Mouse (Mus musculus): ENCODE data around the gene App. TPM values are rescaled to one million over a fixed set of nuclear protein-coding genes. Genes with fewer than 3 reads are reported as not detected.
A peak's percentile ranks its signal among the peaks of the same experiment; 100 is the strongest.

The App gene
- polyA plus RNA-seq, 1 experiment from 2014 or later = 455 TPM

DNA sequence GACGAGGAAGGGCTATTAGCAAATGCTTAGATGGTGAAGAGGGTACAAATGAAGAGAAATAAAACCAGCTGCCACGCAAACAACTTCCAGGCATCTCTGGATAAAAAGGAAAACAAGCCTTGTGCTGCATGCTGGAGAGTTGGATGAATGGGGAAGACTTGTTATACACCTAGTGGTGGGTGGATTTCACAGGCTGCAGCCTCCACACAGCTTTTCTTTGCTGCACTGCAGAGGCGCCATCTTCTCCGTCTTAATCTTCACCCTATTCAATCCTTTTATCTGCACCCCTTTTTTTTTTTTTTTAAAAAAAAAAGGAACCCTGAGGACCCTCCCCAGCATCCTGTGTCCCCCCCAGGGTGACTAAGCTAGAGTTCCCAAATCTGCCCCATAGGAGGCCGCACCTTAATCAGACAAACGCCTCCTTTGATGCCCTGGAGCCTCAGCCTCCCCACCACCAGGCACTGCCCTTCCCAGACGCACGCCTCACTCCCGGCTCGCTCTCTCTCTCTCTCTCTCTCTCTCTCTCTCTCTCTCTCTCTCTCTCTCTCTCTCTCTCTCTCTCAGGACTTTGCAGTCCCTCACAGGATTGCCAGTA lies 1.5 kb downstream of the App start:
- Histone ChIP-seq H3K4me3 (ENCODE audit: low read depth, low read length) (peak overlapping the region; percentile 98), H3K4me1 (ENCODE audit: control insufficient read depth, insufficient read depth, low read length) (peaks cover 27% of the 10 kb centered on the region), H3K36me3 (ENCODE audit: control insufficient read depth, insufficient read depth, low read length) (no peaks in the 10 kb centered on the region), H3K4me2 (ENCODE audit: low read depth, low read length) (peak overlapping the region; percentile 73), H3K9ac (replicated peaks; ENCODE audit: low read depth, low read length) (peak overlapping the region; percentile 98), H3K9me3 (ENCODE audit: control insufficient read depth, low read length) (no peaks in the 10 kb centered on the region), H3K27ac (ENCODE audit: low read depth, low read length) (peak overlapping the region; percentile 93), H3K27me3 (ENCODE audit: control insufficient read depth, insufficient read depth, low read length) (no peaks in the 10 kb centered on the region)
- under 1% methylated on average over 10 of the region's 10 CpGs for WGBS
- peak; percentile 62 for ATAC-seq (ENCODE audit: low read depth)

DNA sequence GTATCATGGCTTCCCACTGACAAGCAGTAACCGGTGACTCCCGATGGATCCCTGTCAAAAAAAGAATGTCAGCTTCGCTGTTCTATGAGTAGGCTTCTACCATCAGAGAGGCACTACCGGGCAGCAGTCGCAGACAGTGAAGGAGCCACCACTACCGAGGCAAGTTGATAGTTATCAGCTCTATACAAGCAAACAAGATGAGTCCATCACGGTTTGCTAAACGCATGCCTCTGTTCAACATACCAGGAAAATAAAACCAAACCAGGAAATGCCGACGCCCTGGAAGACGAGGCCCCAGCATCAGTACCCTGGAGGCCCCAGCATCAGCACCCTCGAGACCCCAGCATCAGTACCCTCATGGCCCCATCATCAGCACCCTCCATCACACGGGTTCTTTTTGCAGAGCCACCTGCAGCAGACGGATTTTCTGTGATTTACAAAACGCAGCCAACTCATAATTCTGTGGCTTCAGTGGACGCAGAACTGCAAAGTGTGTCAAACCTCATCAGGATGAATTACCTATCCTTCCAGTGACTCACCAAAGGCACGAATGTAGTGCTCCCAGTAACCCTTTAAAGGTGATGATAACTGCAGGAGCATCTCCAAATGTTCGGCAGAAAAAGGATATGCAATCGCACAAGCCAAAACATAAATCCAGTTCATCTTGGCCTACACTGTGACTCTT lies 2.6 kb downstream of the App start:
- H3K27ac ChIP-seq (ENCODE audit: low read depth, low read length) = peak overlapping the region; percentile 69
- no peaks in the 10 kb centered on the region for H3K36me3 ChIP-seq (ENCODE audit: control insufficient read depth, insufficient read depth, low read length)
- no peaks in the 10 kb centered on the region for H3K9me3 ChIP-seq (ENCODE audit: control insufficient read depth, low read length)
- peak overlapping the region; percentile 98 for H3K4me3 ChIP-seq (ENCODE audit: low read depth, low read length)
- peak overlapping the region; percentile 51 for H3K9ac ChIP-seq (replicated peaks; ENCODE audit: low read depth, low read length)
- no peak for ATAC-seq (ENCODE audit: low read depth)
- H3K4me1 ChIP-seq (ENCODE audit: control insufficient read depth, insufficient read depth, low read length) = peaks cover 31% of the 10 kb centered on the region
- H3K27me3 ChIP-seq (ENCODE audit: control insufficient read depth, insufficient read depth, low read length) = no peaks in the 10 kb centered on the region
- WGBS = 28% methylated on average over 19 of the region's 19 CpGs
- H3K4me2 ChIP-seq (ENCODE audit: low read depth, low read length) = peak overlapping the region; percentile 73

DNA sequence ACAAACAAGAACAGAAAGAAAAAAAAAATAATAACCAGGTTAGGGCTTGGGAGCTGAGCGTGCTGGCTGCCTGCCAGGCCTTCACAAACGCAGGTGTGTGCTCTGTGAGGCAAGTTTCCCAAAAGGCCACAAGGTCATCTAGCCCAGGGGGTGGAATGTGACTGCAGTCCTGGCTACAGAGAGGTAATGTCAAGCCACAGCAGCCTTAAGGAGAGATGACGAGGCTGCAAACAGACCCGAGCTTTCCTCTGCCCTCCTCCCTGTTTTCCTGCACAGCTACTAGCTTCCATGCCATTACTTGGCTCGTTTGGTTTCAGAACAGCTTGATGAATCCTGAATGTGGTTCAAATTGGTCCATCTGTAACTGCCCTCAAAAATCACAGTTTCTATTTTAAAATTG lies 4.7 kb downstream of the App start:
- Histone ChIP-seq H3K9me3 (ENCODE audit: control insufficient read depth, low read length) (no peaks in the 10 kb centered on the region), H3K4me1 (ENCODE audit: control insufficient read depth, insufficient read depth, low read length) (peaks cover 40% of the 10 kb centered on the region), H3K4me3 (ENCODE audit: low read depth, low read length) (no peak overlapping the region), H3K27ac (ENCODE audit: low read depth, low read length) (no peak overlapping the region), H3K36me3 (ENCODE audit: control insufficient read depth, insufficient read depth, low read length) (no peaks in the 10 kb centered on the region), H3K4me2 (ENCODE audit: low read depth, low read length) (peak overlapping the region; percentile 73; the same call in 1 of the 2 replicates), H3K9ac (replicated peaks; ENCODE audit: low read depth, low read length) (no peak overlapping the region), H3K27me3 (ENCODE audit: control insufficient read depth, insufficient read depth, low read length) (no peaks in the 10 kb centered on the region)
- no peak for ATAC-seq (ENCODE audit: low read depth)
- 43% methylated on average over 5 of the region's 5 CpGs for WGBS

DNA sequence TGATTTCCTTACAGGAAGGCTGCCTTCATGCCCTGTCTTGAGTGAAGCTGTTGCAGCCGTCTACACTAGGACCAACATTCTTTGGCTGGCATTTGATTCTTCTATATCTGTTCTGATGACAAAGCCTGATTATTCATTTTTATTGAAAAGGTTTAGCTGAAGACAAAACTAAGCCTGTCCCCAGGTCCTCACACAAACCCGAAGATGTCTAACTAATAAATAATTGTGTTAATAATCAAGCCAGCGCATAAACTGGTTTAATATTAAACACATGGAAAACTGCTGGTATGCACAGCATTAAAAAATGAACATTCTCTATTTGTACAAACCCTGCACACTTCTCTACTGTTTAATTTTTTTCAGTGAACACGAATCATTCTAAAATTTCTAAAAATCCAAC lies 7.4 kb downstream of the App start:
- no peaks in the 10 kb centered on the region for H3K27me3 ChIP-seq (ENCODE audit: control insufficient read depth, insufficient read depth, low read length)
- 68% methylated on average over 4 of the region's 4 CpGs for WGBS
- ATAC-seq (ENCODE audit: low read depth) = no peak
- no peak overlapping the region for H3K4me2 ChIP-seq (ENCODE audit: low read depth, low read length)
- H3K36me3 ChIP-seq (ENCODE audit: control insufficient read depth, insufficient read depth, low read length) = no peaks in the 10 kb centered on the region
- no peak overlapping the region for H3K27ac ChIP-seq (ENCODE audit: low read depth, low read length)
- no peak overlapping the region for H3K4me3 ChIP-seq (ENCODE audit: low read depth, low read length)
- no peak overlapping the region for H3K9ac ChIP-seq (replicated peaks; ENCODE audit: low read depth, low read length)
- H3K4me1 ChIP-seq (ENCODE audit: control insufficient read depth, insufficient read depth, low read length) = peaks cover 40% of the 10 kb centered on the region
- no peaks in the 10 kb centered on the region for H3K9me3 ChIP-seq (ENCODE audit: control insufficient read depth, low read length)

GRCm38 (mm10) chr16:85165631-85166030 lies 7.9 kb downstream of the App start:
- H3K27ac ChIP-seq (ENCODE audit: low read depth, low read length) = peak overlapping the region; percentile 55; the same call in 1 of the 2 replicates
- H3K4me1 ChIP-seq (ENCODE audit: control insufficient read depth, insufficient read depth, low read length) = peaks cover 36% of the 10 kb centered on the region
- H3K36me3 ChIP-seq (ENCODE audit: control insufficient read depth, insufficient read depth, low read length) = no peaks in the 10 kb centered on the region
- no peak overlapping the region for H3K4me2 ChIP-seq (ENCODE audit: low read depth, low read length)
- ATAC-seq (ENCODE audit: low read depth) = no peak
- no peak overlapping the region for H3K4me3 ChIP-seq (ENCODE audit: low read depth, low read length)
- 46% methylated on average over 7 of the region's 7 CpGs for WGBS
- no peak overlapping the region for H3K9ac ChIP-seq (replicated peaks; ENCODE audit: low read depth, low read length)
- no peaks in the 10 kb centered on the region for H3K27me3 ChIP-seq (ENCODE audit: control insufficient read depth, insufficient read depth, low read length)
- no peaks in the 10 kb centered on the region for H3K9me3 ChIP-seq (ENCODE audit: control insufficient read depth, low read length)

GRCm38 (mm10) chr16:85165177-85165576 lies 8.4 kb downstream of the App start:
- Histone ChIP-seq H3K4me3 (ENCODE audit: low read depth, low read length) (no peak overlapping the region), H3K36me3 (ENCODE audit: control insufficient read depth, insufficient read depth, low read length) (no peaks in the 10 kb centered on the region), H3K9ac (replicated peaks; ENCODE audit: low read depth, low read length) (no peak overlapping the region), H3K27ac (ENCODE audit: low read depth, low read length) (no peak overlapping the region; the same call in 1 of the 2 replicates), H3K27me3 (ENCODE audit: control insufficient read depth, insufficient read depth, low read length) (no peaks in the 10 kb centered on the region), H3K9me3 (ENCODE audit: control insufficient read depth, low read length) (no peaks in the 10 kb centered on the region), H3K4me2 (ENCODE audit: low read depth, low read length) (no peak overlapping the region), H3K4me1 (ENCODE audit: control insufficient read depth, insufficient read depth, low read length) (peaks cover 33% of the 10 kb centered on the region)
- 14% methylated on average over 7 of the region's 7 CpGs for WGBS
- ATAC-seq (ENCODE audit: low read depth) = peak; percentile 36; the same call in 1 of the 2 replicates

GRCm38 (mm10) chr16:85162779-85163178 lies 10.8 kb downstream of the App start:
- Histone ChIP-seq H3K27me3 (ENCODE audit: control insufficient read depth, insufficient read depth, low read length) (no peaks in the 10 kb centered on the region), H3K36me3 (ENCODE audit: control insufficient read depth, insufficient read depth, low read length) (no peaks in the 10 kb centered on the region), H3K4me2 (ENCODE audit: low read depth, low read length) (no peak overlapping the region), H3K4me3 (ENCODE audit: low read depth, low read length) (no peak overlapping the region), H3K27ac (ENCODE audit: low read depth, low read length) (no peak overlapping the region), H3K9ac (replicated peaks; ENCODE audit: low read depth, low read length) (no peak overlapping the region), H3K4me1 (ENCODE audit: control insufficient read depth, insufficient read depth, low read length) (peaks cover 14% of the 10 kb centered on the region), H3K9me3 (ENCODE audit: control insufficient read depth, low read length) (no peaks in the 10 kb centered on the region)
- 77% methylated on average over 6 of the region's 6 CpGs for WGBS
- no peak for ATAC-seq (ENCODE audit: low read depth)

DNA sequence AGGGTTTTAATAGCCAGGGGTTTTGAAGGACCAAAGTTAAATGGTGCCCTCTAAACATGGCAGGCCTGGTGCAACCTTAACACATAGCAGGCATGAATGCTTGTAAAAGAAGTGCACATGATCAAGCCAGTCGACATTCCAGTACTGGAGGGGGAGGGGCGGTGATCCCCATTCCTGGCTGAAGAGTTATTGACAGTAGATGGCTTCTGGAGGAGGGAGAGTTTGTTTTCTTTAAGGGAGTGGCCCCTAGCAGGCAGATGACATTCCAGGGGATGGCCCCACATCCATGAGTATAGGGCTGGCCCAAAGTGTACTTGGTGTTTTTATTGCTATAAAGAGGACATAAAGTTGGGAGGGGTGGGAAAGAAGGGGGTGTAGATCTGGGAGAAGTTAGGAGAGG lies 13.4 kb downstream of the App start:
- WGBS = 77% methylated on average over 2 of the region's 2 CpGs
- no peaks in the 10 kb centered on the region for H3K36me3 ChIP-seq (ENCODE audit: control insufficient read depth, insufficient read depth, low read length)
- ATAC-seq (ENCODE audit: low read depth) = no peak
- H3K9ac ChIP-seq (replicated peaks; ENCODE audit: low read depth, low read length) = no peak overlapping the region
- peaks cover 2% of the 10 kb centered on the region; the same call in 1 of the 2 replicates for H3K4me1 ChIP-seq (ENCODE audit: control insufficient read depth, insufficient read depth, low read length)
- H3K27ac ChIP-seq (ENCODE audit: low read depth, low read length) = no peak overlapping the region
- no peaks in the 10 kb centered on the region for H3K27me3 ChIP-seq (ENCODE audit: control insufficient read depth, insufficient read depth, low read length)
- no peak overlapping the region for H3K4me3 ChIP-seq (ENCODE audit: low read depth, low read length)
- no peaks in the 10 kb centered on the region for H3K9me3 ChIP-seq (ENCODE audit: control insufficient read depth, low read length)
- no peak overlapping the region for H3K4me2 ChIP-seq (ENCODE audit: low read depth, low read length)

- ATAC-seq (ENCODE audit: low read depth) = no peak
- no peaks in the 10 kb centered on the region for H3K36me3 ChIP-seq (ENCODE audit: control insufficient read depth, insufficient read depth, low read length)
Measured at GRCm38 (mm10) chr16:85157796-85158546, 15.6 kb downstream of the App start.

More at GRCm38 (mm10) chr16:85157796-85158546, 15.6 kb downstream of the App start:
- Histone ChIP-seq H3K4me1 (ENCODE audit: control insufficient read depth, insufficient read depth, low read length) (no peaks in the 10 kb centered on the region; the same call in 1 of the 2 replicates), H3K27me3 (ENCODE audit: control insufficient read depth, insufficient read depth, low read length) (no peaks in the 10 kb centered on the region), H3K9me3 (ENCODE audit: control insufficient read depth, low read length) (no peaks in the 10 kb centered on the region), H3K4me2 (ENCODE audit: low read depth, low read length) (no peak overlapping the region), H3K27ac (ENCODE audit: low read depth, low read length) (no peak overlapping the region), H3K9ac (replicated peaks; ENCODE audit: low read depth, low read length) (no peak overlapping the region), H3K4me3 (ENCODE audit: low read depth, low read length) (no peak overlapping the region)
- 77% methylated on average over 11 of the region's 11 CpGs for whole genome bisulfite sequencing
